Mouse (Mus musculus): ENCODE data around the gene Nos2. TPM values are rescaled to one million over a fixed set of nuclear protein-coding genes. Genes with fewer than 3 reads are reported as not detected.
"Not testable (repeated sequence)": the region's sequence is repeated elsewhere in the genome, so short reads cannot be mapped to it uniquely, and the experiment has no call there.

Nos2 gene
- polyA plus RNA-seq, 1 experiment from 2014 or later = 1.4 TPM

GRCm38 (mm10) chr11:78990096-78990495, 69.5 kb downstream of the Nos2 start:
- peaks cover 0 to under 1% of the 10 kb centered on the region in 2 experiments; a peak in 1 of 4 replicates for H3K4me1 ChIP-seq (ENCODE audit: control insufficient read depth in 2 of 2, insufficient read depth in 2 of 2, low read length in 2 of 2)
- 85% methylated on average over 9 of the region's 9 CpGs for WGBS
- H3K4me3 ChIP-seq (ENCODE audit: control insufficient read depth in 1 of 2, insufficient read depth in 1 of 2, low read depth in 1 of 2, low read length in 2 of 2) = no peak overlapping the region

DNA sequence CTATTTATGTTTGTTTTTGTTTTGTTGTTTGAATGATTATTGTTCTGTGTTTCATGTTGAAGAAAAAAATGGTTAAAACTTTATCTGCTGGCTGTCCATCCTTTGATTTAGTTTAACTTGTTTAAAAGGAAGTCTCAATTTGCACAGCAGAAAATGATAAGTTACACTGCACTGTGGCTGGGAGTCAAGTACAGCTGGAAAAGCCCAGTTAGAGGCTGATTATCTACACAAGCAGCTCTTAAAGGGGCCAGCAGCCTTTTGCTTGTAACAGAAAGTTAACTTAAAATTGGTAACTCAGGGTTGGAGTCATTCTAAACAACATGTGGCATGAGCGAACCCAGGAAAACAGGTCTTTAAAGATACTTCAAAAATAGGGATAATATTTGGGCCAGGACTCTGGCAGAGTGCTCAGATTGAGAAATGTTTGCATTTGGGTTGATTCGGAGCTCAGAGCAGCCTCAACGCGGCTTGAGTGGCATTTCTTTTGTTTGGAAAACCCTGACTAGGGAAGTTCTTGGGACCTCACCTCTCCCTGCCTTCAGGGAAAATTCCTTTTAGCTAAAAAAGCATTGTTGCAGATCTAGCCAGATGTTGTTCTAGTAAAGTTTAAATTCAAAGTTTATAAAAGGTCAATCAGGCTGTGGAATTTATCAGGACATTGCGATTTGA, 70.4 kb downstream of the Nos2 start:
- not testable (repeated sequence) for H3K27ac ChIP-seq (replicated peaks in 1 of 2; ENCODE audit: control insufficient read depth in 1 of 2, insufficient read depth in 1 of 2, low read depth in 2 of 2, low read length in 2 of 2); H3K9ac ChIP-seq (ENCODE audit: low read length); ATAC-seq (ENCODE audit: insufficient number of reproducible peaks, insufficient read depth, low FRiP score, low read depth); H3K36me3 ChIP-seq (ENCODE audit: control insufficient read depth, insufficient read depth, low read length); H3K27me3 ChIP-seq (ENCODE audit: control insufficient read depth, insufficient read depth, low read length); H3K4me3 ChIP-seq (ENCODE audit: control insufficient read depth in 1 of 2, insufficient read depth in 1 of 2, low read depth in 1 of 2, low read length in 2 of 2); H3K4me2 ChIP-seq (ENCODE audit: low read length); H3K9me3 ChIP-seq (ENCODE audit: control insufficient read depth, low read length); H3K4me1 ChIP-seq (ENCODE audit: control insufficient read depth in 2 of 2, insufficient read depth in 2 of 2, low read length in 2 of 2)
- WGBS = 79% methylated on average over 5 of the region's 5 CpGs

More at GRCm38 (mm10) chr11:78990096-78990495, 69.5 kb downstream of the Nos2 start:
- Histone ChIP-seq H3K4me2 (ENCODE audit: low read length) (no peak overlapping the region), H3K9me3 (ENCODE audit: control insufficient read depth, low read length) (peaks cover 6% of the 10 kb centered on the region; the same call in 1 of the 2 replicates), H3K27me3 (ENCODE audit: control insufficient read depth, insufficient read depth, low read length) (no peaks in the 10 kb centered on the region), H3K9ac (ENCODE audit: low read length) (no peak overlapping the region), H3K36me3 (ENCODE audit: control insufficient read depth, insufficient read depth, low read length) (no peaks in the 10 kb centered on the region), H3K27ac (replicated peaks in 1 of 2; ENCODE audit: control insufficient read depth in 1 of 2, insufficient read depth in 1 of 2, low read depth in 2 of 2, low read length in 2 of 2) (no peak overlapping the region)
- ATAC-seq (ENCODE audit: insufficient number of reproducible peaks, insufficient read depth, low FRiP score, low read depth) = no peak

- ATAC-seq (ENCODE audit: insufficient number of reproducible peaks, insufficient read depth, low FRiP score, low read depth) = no peak
- Histone ChIP-seq H3K4me3 (ENCODE audit: control insufficient read depth in 1 of 2, insufficient read depth in 1 of 2, low read depth in 1 of 2, low read length in 2 of 2) (no peak overlapping the region), H3K4me2 (ENCODE audit: low read length) (no peak overlapping the region), H3K9me3 (ENCODE audit: control insufficient read depth, low read length) (peaks cover 18% of the 10 kb centered on the region), H3K9ac (ENCODE audit: low read length) (no peak overlapping the region), H3K36me3 (ENCODE audit: control insufficient read depth, insufficient read depth, low read length) (no peaks in the 10 kb centered on the region), H3K27ac (replicated peaks in 1 of 2; ENCODE audit: control insufficient read depth in 1 of 2, insufficient read depth in 1 of 2, low read depth in 2 of 2, low read length in 2 of 2) (no peak overlapping the region), H3K4me1 (ENCODE audit: control insufficient read depth in 2 of 2, insufficient read depth in 2 of 2, low read length in 2 of 2) (peaks cover 5 to 7% of the 10 kb centered on the region in 2 experiments; a peak in 3 of 4 replicates), H3K27me3 (ENCODE audit: control insufficient read depth, insufficient read depth, low read length) (no peaks in the 10 kb centered on the region)
- 71% methylated on average over 6 of the region's 6 CpGs for WGBS
Observed at GRCm38 (mm10) chr11:78999118-78999517, 78.5 kb downstream of the Nos2 start.

DNA sequence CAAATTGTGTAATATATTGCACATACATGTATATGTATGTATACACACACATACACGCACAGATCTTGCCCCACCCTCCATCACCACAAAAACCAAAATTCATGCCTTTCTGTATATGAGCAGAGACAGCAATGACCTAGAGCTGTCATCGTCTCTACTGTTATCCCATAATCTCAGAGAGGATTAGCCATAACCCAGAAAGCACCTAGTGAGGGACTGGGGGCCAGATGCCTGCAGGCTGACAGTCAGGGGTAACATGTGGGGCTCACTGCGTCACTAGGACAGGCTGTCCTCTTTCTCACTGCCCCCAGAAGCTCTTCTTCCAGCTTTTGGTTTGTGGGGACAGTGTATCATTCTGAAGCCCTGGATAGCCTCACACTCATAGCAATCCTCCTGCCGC, 81.3 kb downstream of the Nos2 start:
- Histone ChIP-seq H3K4me1 (ENCODE audit: control insufficient read depth in 2 of 2, insufficient read depth in 2 of 2, low read length in 2 of 2) (peaks cover 5 to 10% of the 10 kb centered on the region in 2 experiments; a peak in 3 of 4 replicates), H3K4me3 (ENCODE audit: control insufficient read depth in 1 of 2, insufficient read depth in 1 of 2, low read depth in 1 of 2, low read length in 2 of 2) (no peak overlapping the region), H3K4me2 (ENCODE audit: low read length) (no peak overlapping the region), H3K27me3 (ENCODE audit: control insufficient read depth, insufficient read depth, low read length) (no peaks in the 10 kb centered on the region), H3K27ac (replicated peaks in 1 of 2; ENCODE audit: control insufficient read depth in 1 of 2, insufficient read depth in 1 of 2, low read depth in 2 of 2, low read length in 2 of 2) (peak overlapping the region; percentile 77 to 83), H3K36me3 (ENCODE audit: control insufficient read depth, insufficient read depth, low read length) (no peaks in the 10 kb centered on the region), H3K9me3 (ENCODE audit: control insufficient read depth, low read length) (peaks cover 9% of the 10 kb centered on the region), H3K9ac (ENCODE audit: low read length) (no peak overlapping the region)
- 85% methylated on average over 4 of the region's 4 CpGs for WGBS
- no peak for ATAC-seq (ENCODE audit: insufficient number of reproducible peaks, insufficient read depth, low FRiP score, low read depth)

DNA sequence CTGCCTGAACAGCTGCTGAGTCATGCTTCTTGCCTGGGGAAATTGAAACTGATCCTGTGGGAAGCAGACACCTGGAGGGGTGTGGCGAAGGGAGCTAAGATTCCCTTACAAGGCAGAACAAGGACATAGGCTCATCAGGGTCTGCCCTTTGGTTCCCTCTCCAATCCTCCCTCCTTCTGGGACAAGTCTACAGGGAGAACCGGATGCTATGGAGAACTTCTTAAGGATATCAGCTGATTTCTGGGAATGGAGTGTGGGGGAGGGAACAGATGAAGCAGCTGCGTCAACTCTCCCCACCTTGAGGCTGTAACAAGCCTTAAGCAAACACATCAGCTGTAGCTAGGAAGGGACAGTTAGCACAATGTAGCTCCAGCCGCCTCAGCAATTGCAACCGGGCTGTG, 82.0 kb downstream of the Nos2 start:
- no peaks in the 10 kb centered on the region for H3K36me3 ChIP-seq (ENCODE audit: control insufficient read depth, insufficient read depth, low read length)
- H3K4me1 ChIP-seq (ENCODE audit: control insufficient read depth in 2 of 2, insufficient read depth in 2 of 2, low read length in 2 of 2) = peaks cover 5 to 10% of the 10 kb centered on the region in 2 experiments; a peak in 3 of 4 replicates
- peak overlapping the region; percentile 77 to 83 for H3K27ac ChIP-seq (replicated peaks in 1 of 2; ENCODE audit: control insufficient read depth in 1 of 2, insufficient read depth in 1 of 2, low read depth in 2 of 2, low read length in 2 of 2)
- ATAC-seq (ENCODE audit: insufficient number of reproducible peaks, insufficient read depth, low FRiP score, low read depth) = 0 out of 2 replicates have a peak, but pooled peaks have one; percentile 25
- H3K9ac ChIP-seq (ENCODE audit: low read length) = no peak overlapping the region
- H3K9me3 ChIP-seq (ENCODE audit: control insufficient read depth, low read length) = peaks cover 2% of the 10 kb centered on the region; the same call in 1 of the 2 replicates
- H3K27me3 ChIP-seq (ENCODE audit: control insufficient read depth, insufficient read depth, low read length) = no peaks in the 10 kb centered on the region
- no peak overlapping the region for H3K4me3 ChIP-seq (ENCODE audit: control insufficient read depth in 1 of 2, insufficient read depth in 1 of 2, low read depth in 1 of 2, low read length in 2 of 2)
- no peak overlapping the region for H3K4me2 ChIP-seq (ENCODE audit: low read length)
- WGBS = 58% methylated on average over 5 of the region's 5 CpGs

- Histone ChIP-seq H3K27me3 (ENCODE audit: control insufficient read depth, insufficient read depth, low read length) (no peaks in the 10 kb centered on the region), H3K9ac (ENCODE audit: low read length) (no peak overlapping the region), H3K4me2 (ENCODE audit: low read length) (no peak overlapping the region), H3K4me1 (ENCODE audit: control insufficient read depth in 2 of 2, insufficient read depth in 2 of 2, low read length in 2 of 2) (peaks cover 5 to 10% of the 10 kb centered on the region in 2 experiments; a peak in 3 of 4 replicates), H3K9me3 (ENCODE audit: control insufficient read depth, low read length) (no peaks in the 10 kb centered on the region), H3K4me3 (ENCODE audit: control insufficient read depth in 1 of 2, insufficient read depth in 1 of 2, low read depth in 1 of 2, low read length in 2 of 2) (no peak overlapping the region), H3K36me3 (ENCODE audit: control insufficient read depth, insufficient read depth, low read length) (no peaks in the 10 kb centered on the region), H3K27ac (replicated peaks in 1 of 2; ENCODE audit: control insufficient read depth in 1 of 2, insufficient read depth in 1 of 2, low read depth in 2 of 2, low read length in 2 of 2) (peak overlapping the region; percentile 77 to 83)
- ATAC-seq (ENCODE audit: insufficient number of reproducible peaks, insufficient read depth, low FRiP score, low read depth) = peak; percentile 61
- WGBS = 65% methylated on average over 11 of the region's 11 CpGs
Observed at GRCm38 (mm10) chr11:79003053-79003768, 82.6 kb downstream of the Nos2 start.

GRCm38 (mm10) chr11:79003769-79004638, 83.4 kb downstream of the Nos2 start:
- H3K4me1 ChIP-seq (ENCODE audit: control insufficient read depth in 2 of 2, insufficient read depth in 2 of 2, low read length in 2 of 2) = peaks cover 5 to 10% of the 10 kb centered on the region in 2 experiments; a peak in 3 of 4 replicates
- H3K4me3 ChIP-seq (ENCODE audit: control insufficient read depth in 1 of 2, insufficient read depth in 1 of 2, low read depth in 1 of 2, low read length in 2 of 2) = no peak overlapping the region
- no peaks in the 10 kb centered on the region for H3K27me3 ChIP-seq (ENCODE audit: control insufficient read depth, insufficient read depth, low read length)
- H3K4me2 ChIP-seq (ENCODE audit: low read length) = no peak overlapping the region
- 77% methylated on average over 10 of the region's 10 CpGs for WGBS
- ATAC-seq (ENCODE audit: insufficient number of reproducible peaks, insufficient read depth, low FRiP score, low read depth) = no peak
- H3K27ac ChIP-seq (replicated peaks in 1 of 2; ENCODE audit: control insufficient read depth in 1 of 2, insufficient read depth in 1 of 2, low read depth in 2 of 2, low read length in 2 of 2) = peak overlapping the region; percentile 67 to 77
- no peaks in the 10 kb centered on the region for H3K36me3 ChIP-seq (ENCODE audit: control insufficient read depth, insufficient read depth, low read length)
- no peak overlapping the region for H3K9ac ChIP-seq (ENCODE audit: low read length)
- H3K9me3 ChIP-seq (ENCODE audit: control insufficient read depth, low read length) = no peaks in the 10 kb centered on the region
